Mouse (Mus musculus): ENCODE measurements at regions not wholly inside any gene's neighbourhood (a gene's known extent, or its start where the extent isn't known, plus 50 kb on each side); places are given as distances from the start of the nearest gene placed in this dataset.

DNA sequence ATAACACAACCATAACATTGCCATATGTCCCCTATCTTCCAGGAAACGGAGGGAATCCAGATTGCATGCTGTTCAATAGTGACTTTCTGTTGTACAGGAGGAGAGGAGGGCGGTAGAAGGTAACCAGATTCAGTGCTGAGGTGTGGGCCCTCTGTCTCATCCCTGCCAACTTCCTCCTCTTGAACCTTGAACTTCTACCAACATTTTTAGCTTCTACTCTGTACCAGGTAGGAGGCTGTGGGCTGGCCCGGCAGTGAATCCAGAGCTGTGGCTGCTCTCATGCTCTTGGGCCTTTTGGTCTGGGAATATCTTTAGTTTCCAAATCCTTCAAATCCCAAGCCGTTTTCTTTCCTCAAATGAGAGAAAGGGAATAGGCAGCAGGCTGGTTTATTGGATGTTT is 450.5 kb downstream of the 1810013L24Rik start:
- Histone ChIP-seq H3K27me3 (ENCODE audit: control insufficient read depth, insufficient read depth, low read length) (no peaks in the 10 kb centered on the region), H3K4me2 (ENCODE audit: low read depth, severe bottlenecking) (no peak overlapping the region), H3K36me3 (ENCODE audit: control insufficient read depth, insufficient read depth, low read length) (no peaks in the 10 kb centered on the region), H3K27ac (replicated peaks; ENCODE audit: low read depth, low read length) (no peak overlapping the region), H3K4me1 (ENCODE audit: control insufficient read depth, insufficient read depth, low read length) (no peaks in the 10 kb centered on the region), H3K9me3 (ENCODE audit: control insufficient read depth, low read length) (no peaks in the 10 kb centered on the region), H3K9ac (ENCODE audit: low read length) (no peak overlapping the region), H3K4me3 (ENCODE audit: low read depth, low read length) (no peak overlapping the region)
- WGBS: 83% methylated on average over 4 of the region's 4 CpGs
- DNase-seq (ENCODE audit: low spot score): no peak
- no peak for ATAC-seq (ENCODE audit: insufficient number of reproducible peaks, low FRiP score, low TSS enrichment, low read depth)

DNA sequence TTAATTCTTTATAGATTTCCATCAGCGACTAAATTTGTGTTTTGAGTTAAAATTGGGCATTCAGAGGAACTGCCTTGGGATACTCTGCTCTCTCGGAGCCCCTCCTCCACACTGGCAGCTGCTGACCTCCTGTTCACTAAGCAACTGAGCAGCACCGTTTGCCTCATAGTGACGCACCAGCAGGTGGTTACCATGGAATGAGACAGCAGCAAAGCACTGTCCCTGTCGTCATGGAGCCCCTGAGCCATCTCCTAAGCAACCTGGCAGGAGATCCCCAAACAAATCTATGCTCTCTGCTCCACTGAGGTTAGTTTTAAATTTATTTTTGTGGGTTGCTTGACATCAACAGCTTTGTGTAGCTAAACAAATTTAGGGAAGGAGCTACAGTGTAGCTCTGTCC is 451.0 kb downstream of the 1810013L24Rik start:
- 21% methylated on average over 5 of the region's 5 CpGs for WGBS
- H3K36me3 ChIP-seq (ENCODE audit: control insufficient read depth, insufficient read depth, low read length): no peaks in the 10 kb centered on the region
- H3K27me3 ChIP-seq (ENCODE audit: control insufficient read depth, insufficient read depth, low read length): no peaks in the 10 kb centered on the region
- no peaks in the 10 kb centered on the region for H3K4me1 ChIP-seq (ENCODE audit: control insufficient read depth, insufficient read depth, low read length)
- H3K4me3 ChIP-seq (ENCODE audit: low read depth, low read length): no peak overlapping the region
- no peak overlapping the region for H3K9ac ChIP-seq (ENCODE audit: low read length)
- DNase-seq (ENCODE audit: low spot score) (no peak), ATAC-seq (ENCODE audit: insufficient number of reproducible peaks, low FRiP score, low TSS enrichment, low read depth) (no peak)
- H3K9me3 ChIP-seq (ENCODE audit: control insufficient read depth, low read length): no peaks in the 10 kb centered on the region
- no peak overlapping the region for H3K4me2 ChIP-seq (ENCODE audit: low read depth, severe bottlenecking)
- no peak overlapping the region for H3K27ac ChIP-seq (replicated peaks; ENCODE audit: low read depth, low read length)

DNA sequence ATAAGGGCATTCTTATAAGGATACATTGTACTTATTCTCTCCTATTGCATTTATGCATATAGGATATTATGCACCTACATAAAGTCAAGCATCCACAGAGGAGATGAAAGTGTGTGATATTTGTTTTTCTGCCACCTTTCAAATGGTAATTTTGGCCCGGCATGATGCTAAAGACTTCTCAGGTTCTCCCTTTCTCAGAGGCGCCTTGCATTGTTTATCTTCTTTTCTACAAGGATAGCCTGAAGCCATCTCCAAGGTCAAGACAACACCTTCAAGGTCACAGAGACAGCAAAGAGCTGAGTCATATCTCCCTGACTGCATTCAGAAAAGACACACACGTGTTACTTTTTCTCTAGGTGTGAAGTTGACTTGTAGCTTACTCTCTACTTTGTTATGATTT is 454.5 kb downstream of the 1810013L24Rik start:
- Histone ChIP-seq H3K27me3 (ENCODE audit: control insufficient read depth, insufficient read depth, low read length) (no peaks in the 10 kb centered on the region), H3K9me3 (ENCODE audit: control insufficient read depth, low read length) (no peaks in the 10 kb centered on the region), H3K4me2 (ENCODE audit: low read depth, severe bottlenecking) (no peak overlapping the region), H3K27ac (replicated peaks; ENCODE audit: low read depth, low read length) (no peak overlapping the region), H3K36me3 (ENCODE audit: control insufficient read depth, insufficient read depth, low read length) (no peaks in the 10 kb centered on the region), H3K4me1 (ENCODE audit: control insufficient read depth, insufficient read depth, low read length) (no peaks in the 10 kb centered on the region), H3K4me3 (ENCODE audit: low read depth, low read length) (no peak overlapping the region), H3K9ac (ENCODE audit: low read length) (no peak overlapping the region)
- ATAC-seq (ENCODE audit: insufficient number of reproducible peaks, low FRiP score, low TSS enrichment, low read depth) (no peak), DNase-seq (ENCODE audit: low spot score) (no peak)
- WGBS: 59% methylated on average over 3 of the region's 3 CpGs

DNA sequence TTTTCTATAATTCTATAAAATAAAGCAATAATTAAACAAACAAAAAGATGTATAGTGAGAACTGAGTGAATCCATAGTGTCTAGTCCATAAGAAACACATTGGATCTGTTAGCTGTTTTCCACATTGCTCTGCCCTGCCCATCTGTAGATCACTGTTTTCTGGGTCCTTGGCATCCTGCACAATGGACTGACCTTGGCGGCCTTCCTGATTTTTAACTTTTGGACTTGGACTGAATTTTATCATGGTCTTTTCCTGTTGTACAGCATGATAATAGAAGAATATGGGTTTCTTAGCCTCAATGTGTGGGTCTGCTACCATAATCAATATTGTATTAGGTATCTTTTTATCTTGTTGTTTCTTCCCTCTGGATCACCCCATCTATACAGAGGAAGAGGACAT is 456.0 kb downstream of the 1810013L24Rik start:
- no peaks in the 10 kb centered on the region for H3K4me1 ChIP-seq (ENCODE audit: control insufficient read depth, insufficient read depth, low read length)
- no peak overlapping the region for H3K4me3 ChIP-seq (ENCODE audit: low read depth, low read length)
- no peaks in the 10 kb centered on the region for H3K27me3 ChIP-seq (ENCODE audit: control insufficient read depth, insufficient read depth, low read length)
- DNase-seq (ENCODE audit: low spot score): no peak
- no peaks in the 10 kb centered on the region for H3K36me3 ChIP-seq (ENCODE audit: control insufficient read depth, insufficient read depth, low read length)
- no peaks in the 10 kb centered on the region for H3K9me3 ChIP-seq (ENCODE audit: control insufficient read depth, low read length)
- H3K4me2 ChIP-seq (ENCODE audit: low read depth, severe bottlenecking): no peak overlapping the region
- no peak overlapping the region for H3K9ac ChIP-seq (ENCODE audit: low read length)
- ATAC-seq (ENCODE audit: insufficient number of reproducible peaks, low FRiP score, low TSS enrichment, low read depth): no peak
- WGBS: 94% methylated on average over 1 of the region's 1 CpGs
- H3K27ac ChIP-seq (replicated peaks; ENCODE audit: low read depth, low read length): no peak overlapping the region

DNA sequence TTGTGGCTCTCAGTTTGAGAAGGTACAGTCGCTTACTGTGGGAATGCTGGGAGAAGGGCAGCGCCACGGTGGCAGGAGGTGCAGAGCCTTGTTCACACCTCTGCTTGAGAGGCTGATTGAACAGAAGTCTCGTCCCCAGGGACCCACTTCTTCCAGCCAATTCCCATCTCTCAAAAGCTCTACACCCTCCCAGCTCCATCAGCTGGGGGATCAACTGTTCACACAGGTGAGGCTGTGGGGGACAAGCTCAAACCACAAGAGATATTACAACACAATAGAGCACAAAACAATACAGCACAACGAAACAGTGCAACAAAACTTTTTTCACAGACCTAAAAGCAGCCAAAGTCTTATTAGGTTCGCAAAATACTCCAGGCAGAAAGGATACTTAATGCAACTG is 457.7 kb downstream of the 1810013L24Rik start:
- H3K27ac ChIP-seq (replicated peaks; ENCODE audit: low read depth, low read length): no peak overlapping the region
- DNase-seq (ENCODE audit: low spot score) (no peak), ATAC-seq (ENCODE audit: insufficient number of reproducible peaks, low FRiP score, low TSS enrichment, low read depth) (no peak)
- H3K36me3 ChIP-seq (ENCODE audit: control insufficient read depth, insufficient read depth, low read length): no peaks in the 10 kb centered on the region
- H3K9me3 ChIP-seq (ENCODE audit: control insufficient read depth, low read length): no peaks in the 10 kb centered on the region
- WGBS: 79% methylated on average over 6 of the region's 6 CpGs
- no peaks in the 10 kb centered on the region for H3K27me3 ChIP-seq (ENCODE audit: control insufficient read depth, insufficient read depth, low read length)
- no peaks in the 10 kb centered on the region for H3K4me1 ChIP-seq (ENCODE audit: control insufficient read depth, insufficient read depth, low read length)
- no peak overlapping the region for H3K4me2 ChIP-seq (ENCODE audit: low read depth, severe bottlenecking)
- no peak overlapping the region for H3K4me3 ChIP-seq (ENCODE audit: low read depth, low read length)
- H3K9ac ChIP-seq (ENCODE audit: low read length): no peak overlapping the region

DNA sequence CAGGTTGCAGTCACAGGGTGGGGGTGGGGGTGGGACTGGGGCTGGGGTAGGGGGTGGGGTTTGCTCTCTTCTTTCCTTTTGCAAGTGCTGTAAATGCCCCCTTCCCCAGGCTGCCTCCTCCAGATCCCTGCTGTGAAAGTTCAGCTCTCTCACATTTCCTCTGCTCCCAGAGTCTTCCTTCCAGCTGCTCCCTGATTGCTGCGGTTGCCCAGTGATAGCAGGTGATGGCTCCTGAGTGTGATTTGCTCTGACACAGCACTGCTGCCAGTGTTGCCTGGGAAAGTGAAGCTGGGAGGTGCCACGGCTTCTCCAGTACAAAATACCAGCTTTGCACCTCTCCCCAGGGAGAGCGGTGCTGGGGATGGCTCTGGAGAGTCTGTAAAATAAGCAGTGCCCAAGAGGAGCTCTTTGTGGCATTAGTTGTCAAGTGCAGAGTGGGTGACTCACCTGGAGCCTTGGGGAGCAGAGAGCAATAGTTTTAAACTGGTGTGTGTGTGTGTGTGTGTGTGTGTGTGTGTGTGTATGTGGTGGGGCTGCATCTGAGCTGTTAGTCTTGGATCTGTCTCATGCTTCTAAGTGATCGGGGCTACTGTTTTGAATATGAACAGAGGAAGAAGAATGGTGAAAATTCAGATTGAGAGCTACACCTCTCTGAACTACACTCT is 461.6 kb downstream of the 1810013L24Rik start:
- ATAC-seq (ENCODE audit: insufficient number of reproducible peaks, low FRiP score, low TSS enrichment, low read depth) (no peak), DNase-seq (ENCODE audit: low spot score) (no peak)
- 57% methylated on average over 4 of the region's 4 CpGs for WGBS
- Histone ChIP-seq H3K9me3 (ENCODE audit: control insufficient read depth, low read length) (no peaks in the 10 kb centered on the region), H3K4me2 (ENCODE audit: low read depth, severe bottlenecking) (no peak overlapping the region), H3K4me1 (ENCODE audit: control insufficient read depth, insufficient read depth, low read length) (no peaks in the 10 kb centered on the region), H3K9ac (ENCODE audit: low read length) (no peak overlapping the region), H3K4me3 (ENCODE audit: low read depth, low read length) (no peak overlapping the region), H3K27ac (replicated peaks; ENCODE audit: low read depth, low read length) (no peak overlapping the region), H3K36me3 (ENCODE audit: control insufficient read depth, insufficient read depth, low read length) (no peaks in the 10 kb centered on the region), H3K27me3 (ENCODE audit: control insufficient read depth, insufficient read depth, low read length) (no peaks in the 10 kb centered on the region)

DNA sequence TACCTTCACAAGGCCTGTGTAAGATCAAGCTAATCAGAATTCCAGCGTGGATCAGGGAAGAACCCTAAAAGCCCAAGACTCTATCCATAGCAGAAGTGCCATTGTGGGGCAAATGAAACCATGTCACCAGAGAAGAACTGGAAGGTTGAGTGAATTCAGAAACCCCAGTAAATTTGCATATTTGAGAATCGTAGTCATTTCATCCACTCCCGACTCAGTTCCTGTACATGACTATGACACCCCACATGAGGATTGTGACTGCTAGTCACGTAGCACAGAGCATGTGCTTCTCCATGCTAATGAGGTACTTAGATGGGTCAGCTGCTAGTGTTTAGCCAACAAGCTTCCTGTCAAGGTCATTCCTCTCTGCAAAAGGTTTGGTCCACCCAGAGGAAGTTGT is 473.2 kb downstream of the 1810013L24Rik start:
- Histone ChIP-seq H3K36me3 (ENCODE audit: control insufficient read depth, insufficient read depth, low read length) (no peaks in the 10 kb centered on the region), H3K9ac (ENCODE audit: low read length) (no peak overlapping the region), H3K4me3 (ENCODE audit: low read depth, low read length) (no peak overlapping the region), H3K27ac (replicated peaks; ENCODE audit: low read depth, low read length) (no peak overlapping the region), H3K4me1 (ENCODE audit: control insufficient read depth, insufficient read depth, low read length) (no peaks in the 10 kb centered on the region), H3K9me3 (ENCODE audit: control insufficient read depth, low read length) (no peaks in the 10 kb centered on the region), H3K27me3 (ENCODE audit: control insufficient read depth, insufficient read depth, low read length) (no peaks in the 10 kb centered on the region), H3K4me2 (ENCODE audit: low read depth, severe bottlenecking) (no peak overlapping the region)
- DNase-seq (ENCODE audit: low spot score) (no peak), ATAC-seq (ENCODE audit: insufficient number of reproducible peaks, low FRiP score, low TSS enrichment, low read depth) (no peak)
- WGBS: 92% methylated on average over 4 of the region's 4 CpGs

DNA sequence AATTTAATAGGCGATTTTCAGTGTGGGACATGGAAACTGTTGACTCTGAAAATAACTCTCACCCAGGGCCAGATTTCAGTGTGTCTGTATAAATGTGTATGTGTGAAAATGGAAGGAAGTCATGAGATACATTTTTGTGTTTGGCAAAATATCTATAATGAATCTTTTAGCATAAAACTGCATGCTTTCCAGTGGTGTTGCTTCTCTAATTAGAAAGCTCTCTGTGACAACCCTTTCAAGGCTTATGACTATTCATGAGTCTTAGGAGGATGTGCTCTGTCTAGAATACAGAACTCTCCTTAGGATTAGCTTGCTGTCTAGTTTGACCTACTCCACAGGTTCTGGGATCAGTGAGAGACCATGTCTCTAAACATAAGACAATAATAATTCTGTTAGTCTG is 474.2 kb downstream of the 1810013L24Rik start:
- no peak overlapping the region for H3K4me2 ChIP-seq (ENCODE audit: low read depth, severe bottlenecking)
- H3K4me3 ChIP-seq (ENCODE audit: low read depth, low read length): no peak overlapping the region
- no peak overlapping the region for H3K9ac ChIP-seq (ENCODE audit: low read length)
- ATAC-seq (ENCODE audit: insufficient number of reproducible peaks, low FRiP score, low TSS enrichment, low read depth) (no peak), DNase-seq (ENCODE audit: low spot score) (no peak)
- 86% methylated on average over 1 of the region's 1 CpGs for WGBS
- no peaks in the 10 kb centered on the region for H3K27me3 ChIP-seq (ENCODE audit: control insufficient read depth, insufficient read depth, low read length)
- no peaks in the 10 kb centered on the region for H3K9me3 ChIP-seq (ENCODE audit: control insufficient read depth, low read length)
- no peak overlapping the region for H3K27ac ChIP-seq (replicated peaks; ENCODE audit: low read depth, low read length)
- no peaks in the 10 kb centered on the region for H3K36me3 ChIP-seq (ENCODE audit: control insufficient read depth, insufficient read depth, low read length)
- H3K4me1 ChIP-seq (ENCODE audit: control insufficient read depth, insufficient read depth, low read length): no peaks in the 10 kb centered on the region

DNA sequence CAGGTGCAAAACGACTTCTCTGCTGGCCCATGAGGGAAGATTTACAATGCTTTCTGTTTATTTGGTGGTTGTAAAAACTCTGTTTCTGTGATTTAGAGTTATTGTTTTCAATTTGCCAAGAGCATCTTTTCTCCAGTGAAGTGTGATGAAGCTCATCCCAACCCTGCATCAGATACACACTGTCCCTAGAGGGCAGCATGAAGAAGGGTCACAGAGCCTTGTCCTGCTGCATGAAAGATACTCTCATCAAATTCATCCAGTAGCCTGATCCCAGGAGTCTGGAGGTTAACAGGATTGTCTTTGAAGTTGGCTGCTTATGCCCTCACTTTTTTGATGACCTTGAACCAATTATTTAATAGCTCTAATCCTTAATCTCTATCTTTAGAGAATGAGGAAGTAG is 480.8 kb downstream of the 1810013L24Rik start:
- H3K4me3 ChIP-seq (ENCODE audit: low read depth, low read length): no peak overlapping the region
- no peaks in the 10 kb centered on the region for H3K4me1 ChIP-seq (ENCODE audit: control insufficient read depth, insufficient read depth, low read length)
- 15% methylated on average over 1 of the region's 1 CpGs for WGBS
- no peaks in the 10 kb centered on the region for H3K36me3 ChIP-seq (ENCODE audit: control insufficient read depth, insufficient read depth, low read length)
- DNase-seq (ENCODE audit: low spot score) (no peak), ATAC-seq (ENCODE audit: insufficient number of reproducible peaks, low FRiP score, low TSS enrichment, low read depth) (no peak)
- H3K9ac ChIP-seq (ENCODE audit: low read length): no peak overlapping the region
- H3K4me2 ChIP-seq (ENCODE audit: low read depth, severe bottlenecking): no peak overlapping the region
- H3K9me3 ChIP-seq (ENCODE audit: control insufficient read depth, low read length): no peaks in the 10 kb centered on the region
- H3K27ac ChIP-seq (replicated peaks; ENCODE audit: low read depth, low read length): no peak overlapping the region
- no peaks in the 10 kb centered on the region for H3K27me3 ChIP-seq (ENCODE audit: control insufficient read depth, insufficient read depth, low read length)

All from limb, embryonic 11.5 days (tissue).